Mouse (Mus musculus) erythroblast, embryonic 14.5 days (primary cell): ENCODE measurements around the gene Txlna. TPM values are rescaled to one million over a fixed set of nuclear protein-coding genes. Genes with fewer than 3 reads are reported as not detected.
A peak's percentile ranks its signal among the peaks of the same experiment; 100 is the strongest.

ENCODE experiments used
- H3K27me3 ChIP-seq: 2 replicates; pipeline ENCODE4 v1.6.1; 2012; ENCODE audit warnings: inconsistent platforms; ENCODE audit not compliant: control insufficient read depth
- H3K36me3 ChIP-seq: 2 replicates; pipeline ENCODE4 v1.6.1; 2012; ENCODE audit warnings: mild to moderate bottlenecking, inconsistent platforms; ENCODE audit not compliant: control insufficient read depth
- H3K4me1 ChIP-seq: 2 replicates; pipeline ENCODE4 v1.6.1; 2012; ENCODE audit warnings: inconsistent platforms; ENCODE audit not compliant: control insufficient read depth
- H3K4me3 ChIP-seq: replicated peaks from 2 replicates; pipeline ENCODE3; 2012; ENCODE audit warnings: moderate library complexity, mild to moderate bottlenecking, inconsistent platforms
- H3K9me3 ChIP-seq: 2 replicates; pipeline ENCODE4 v1.6.1; 2012; ENCODE audit warnings: low read length, inconsistent platforms, mixed read lengths; ENCODE audit not compliant: control insufficient read depth
- GATA1 ChIP-seq: IDR thresholded peaks from 2 replicates; pipeline ENCODE4 v1.6.1; 2012; ENCODE audit warnings: low read length, inconsistent platforms, mixed read lengths
- TAL1 ChIP-seq: IDR thresholded peaks from 3 replicates; pipeline ENCODE4 v1.6.1; 2012; ENCODE audit warnings: low read length, inconsistent platforms, mixed read lengths
- polyA plus RNA-seq: library from polyadenylated mRNA; stranded (reverse); fragments of >175 nt; gene quantifications from 2 replicates; pipeline ENCODE4 v1.2.3, GENCODE M21; 2012

The Txlna gene
- polyA plus RNA-seq, 1 experiment: 3.0 TPM

DNA sequence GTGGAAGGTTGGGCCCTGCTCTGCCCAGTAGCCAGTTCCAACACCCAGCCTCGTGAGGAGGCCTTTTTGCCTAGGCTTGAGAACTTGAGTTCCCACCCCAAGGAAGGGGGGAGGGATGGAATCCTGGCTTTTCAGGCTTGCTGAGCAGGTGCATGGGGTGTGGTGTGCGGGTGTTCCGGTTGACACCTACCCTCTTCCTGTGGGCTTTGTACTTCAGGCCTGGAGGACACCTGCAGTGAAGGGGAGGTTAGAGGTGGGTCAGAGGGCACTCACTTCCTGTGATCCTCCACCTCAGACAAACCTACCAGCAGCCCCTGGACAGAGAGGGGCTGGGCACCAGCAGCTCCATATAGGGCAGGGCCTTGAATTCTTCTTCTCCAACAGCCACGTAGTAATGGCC, 30.8 kb downstream of the Txlna start:
- Histone ChIP-seq H3K4me3 (no peak overlapping the region), H3K36me3 (peaks cover 74% of the 10 kb centered on the region), H3K9me3 (no peaks in the 10 kb centered on the region), H3K4me1 (peaks cover 21% of the 10 kb centered on the region), H3K27me3 (no peaks in the 10 kb centered on the region)
- no peak for TF ChIP-seq TAL1
- no peak for TF ChIP-seq GATA1

DNA sequence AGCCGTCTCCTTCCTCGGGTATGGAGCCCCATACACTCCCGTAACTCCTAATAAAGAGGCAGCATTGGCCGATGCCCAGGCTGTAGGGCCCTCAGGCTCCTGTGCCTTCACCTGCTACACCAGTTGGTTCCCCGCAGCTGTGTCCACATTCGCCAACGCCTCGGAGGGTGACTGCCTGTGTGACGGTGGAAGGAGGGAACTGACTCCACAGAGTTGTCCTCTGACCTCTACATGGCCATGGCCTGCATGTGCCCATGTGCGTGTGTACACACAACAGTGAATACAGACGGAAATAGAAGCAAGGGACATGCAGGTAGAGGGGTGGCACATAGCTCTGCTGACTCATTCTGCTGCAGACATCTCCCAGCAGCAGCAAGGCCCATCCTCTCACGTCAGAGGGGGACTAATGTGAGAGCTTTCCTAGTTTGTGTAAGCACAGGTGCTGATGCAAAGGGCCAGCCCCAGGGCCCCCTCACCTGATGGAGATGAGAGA, 31.7 kb downstream of the Txlna start:
- H3K27me3 ChIP-seq: no peaks in the 10 kb centered on the region
- no peak for TF ChIP-seq TAL1
- no peak for TF ChIP-seq GATA1
- peaks cover 80% of the 10 kb centered on the region for H3K36me3 ChIP-seq
- peaks cover 23% of the 10 kb centered on the region for H3K4me1 ChIP-seq
- no peak overlapping the region for H3K4me3 ChIP-seq
- no peaks in the 10 kb centered on the region for H3K9me3 ChIP-seq

DNA sequence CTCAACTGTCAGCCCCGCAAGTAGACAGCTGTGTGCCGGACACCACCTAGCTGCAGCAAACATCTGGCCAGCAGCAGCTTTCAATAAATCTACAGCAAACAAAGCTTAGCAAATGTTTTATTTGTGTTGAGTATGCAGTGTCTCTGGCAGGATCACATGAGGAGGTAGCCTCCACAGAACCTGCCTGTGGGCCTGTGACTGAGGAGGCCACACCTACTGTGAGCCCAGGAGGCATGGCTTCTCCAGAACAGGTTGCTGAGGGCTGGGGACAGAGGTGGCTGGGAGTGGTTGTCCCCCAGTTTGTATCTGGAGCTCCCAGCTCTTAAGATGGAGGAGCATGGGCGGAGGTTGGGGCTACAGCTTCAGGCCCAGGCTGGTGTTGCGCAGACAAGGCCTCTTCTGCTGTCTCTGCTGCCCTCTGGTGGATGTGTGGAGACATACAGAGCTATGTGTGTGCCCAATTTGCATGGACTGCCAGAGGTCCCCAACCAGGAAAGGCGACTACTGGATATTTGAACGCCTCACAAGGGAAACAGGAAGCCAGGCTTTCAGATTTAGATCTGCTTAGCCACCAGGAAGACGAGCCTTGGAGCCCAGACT, 32.3 kb downstream of the Txlna start:
- H3K4me1 ChIP-seq: peaks cover 26% of the 10 kb centered on the region
- no peaks in the 10 kb centered on the region for H3K9me3 ChIP-seq
- no peak for TF ChIP-seq GATA1
- no peak for TF ChIP-seq TAL1
- peaks cover 82% of the 10 kb centered on the region for H3K36me3 ChIP-seq
- no peaks in the 10 kb centered on the region for H3K27me3 ChIP-seq
- H3K4me3 ChIP-seq: no peak overlapping the region

DNA sequence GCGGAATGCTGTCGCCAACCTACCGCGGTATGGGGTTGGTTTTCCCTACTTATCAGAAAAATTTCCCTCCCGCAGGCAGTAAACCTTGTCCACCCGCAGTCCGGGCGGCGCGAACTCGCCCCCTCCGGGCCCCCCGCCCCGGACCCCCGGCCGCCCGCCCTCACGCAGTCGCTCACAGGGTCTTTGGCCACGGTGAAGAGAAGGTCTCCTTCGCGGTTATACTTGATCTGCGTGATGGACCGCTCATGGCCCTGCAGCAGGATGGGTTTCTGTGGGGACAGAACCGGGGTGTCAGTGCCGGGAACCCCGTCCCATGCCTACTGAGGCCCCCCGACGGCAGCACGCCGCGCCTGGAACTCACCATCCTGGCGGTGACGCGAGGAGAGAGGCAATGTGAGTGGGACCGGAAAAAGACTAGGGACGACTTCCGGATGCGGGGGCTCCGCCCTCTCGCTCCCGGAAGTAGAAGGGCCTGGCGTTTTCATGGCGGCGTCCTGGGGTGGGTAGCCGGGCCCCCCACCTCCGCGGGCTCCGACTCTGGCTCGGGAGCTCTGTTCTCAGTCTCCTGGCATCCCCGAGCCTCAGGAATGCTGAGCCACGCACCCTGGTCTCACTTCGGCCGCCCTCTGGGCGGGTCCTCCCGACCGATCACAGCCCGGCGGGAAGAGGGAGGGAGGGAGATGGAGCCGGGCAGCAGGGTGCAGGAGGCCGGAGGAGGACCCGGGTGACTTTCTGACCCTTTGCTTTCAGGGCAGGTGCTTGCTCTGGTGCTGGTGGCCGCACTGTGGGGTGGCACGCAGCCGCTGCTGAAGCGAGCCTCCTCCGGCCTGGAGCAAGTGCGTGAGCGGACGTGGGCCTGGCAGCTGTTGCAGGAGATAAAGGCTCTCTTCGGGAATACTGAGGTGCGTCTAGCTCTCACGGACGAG, 40.4 kb downstream of the Txlna start, which contains the start of the genes Eif3i and Tmem234:
Gene Eif3i, minus strand, starts transcription at position 416 of the 926 bp plus-strand sequence.
Gene Tmem234, plus strand, starts transcription at position 436 of the 926 bp plus-strand sequence.
- peak within 1 kb of the TSS; percentile 100 for H3K4me3 ChIP-seq
- H3K9me3 ChIP-seq: no peaks in the 10 kb centered on the region
- H3K4me1 ChIP-seq: peaks cover 44% of the 10 kb centered on the region
- peaks cover 75% of the 10 kb centered on the region for H3K36me3 ChIP-seq
- H3K27me3 ChIP-seq: no peaks in the 10 kb centered on the region
- TF ChIP-seq TAL1 (peak; percentile 76), GATA1 (peak; percentile 66)

DNA sequence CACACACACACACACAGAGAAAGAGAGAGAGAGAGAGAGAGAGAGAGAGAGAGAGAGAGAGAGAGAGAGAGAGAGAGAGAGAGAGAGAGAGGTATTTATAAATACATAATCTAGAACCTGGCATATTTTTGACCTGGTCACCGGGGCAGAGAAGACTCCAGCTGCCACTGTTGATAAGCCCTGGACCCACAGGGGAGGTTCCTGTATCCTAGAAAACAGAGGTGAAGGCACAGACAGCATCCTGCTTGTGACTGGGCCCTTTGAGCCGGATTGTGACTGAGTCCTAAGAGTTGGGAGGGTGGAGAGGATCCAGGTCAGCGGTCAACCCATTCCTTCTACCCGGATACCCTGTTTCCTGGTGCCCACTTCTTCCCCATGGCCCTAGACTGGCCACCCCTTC, 52.0 kb downstream of the Txlna start:
- TF ChIP-seq TAL1: peak; percentile 60
- peak; percentile 29; the same call in 1 of the 2 replicates for TF ChIP-seq GATA1
- no peaks in the 10 kb centered on the region for H3K27me3 ChIP-seq
- peaks cover 36% of the 10 kb centered on the region for H3K4me1 ChIP-seq
- H3K36me3 ChIP-seq: peaks cover 45% of the 10 kb centered on the region
- no peaks in the 10 kb centered on the region for H3K9me3 ChIP-seq
- peak overlapping the region; percentile 6 for H3K4me3 ChIP-seq

DNA sequence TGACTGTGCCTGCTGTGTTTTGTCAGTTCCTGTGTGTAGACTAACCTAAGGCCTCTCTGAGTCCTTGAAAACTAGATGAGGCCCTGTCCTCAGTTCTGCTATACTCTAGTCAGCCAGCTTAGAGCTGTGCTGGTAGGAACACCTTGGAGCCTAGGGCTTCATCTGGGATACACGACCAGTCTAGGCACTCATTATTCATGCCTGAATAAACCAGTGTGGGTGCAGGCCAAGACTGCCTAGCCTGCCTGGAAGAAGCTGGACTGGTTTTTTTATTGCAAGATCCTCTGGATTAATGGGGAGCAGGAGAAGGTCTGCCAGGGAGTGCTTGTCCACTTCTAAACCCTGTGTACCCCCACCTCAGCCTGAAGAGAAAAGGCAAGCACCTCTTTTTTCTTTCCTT, 53.9 kb downstream of the Txlna start:
- no peaks in the 10 kb centered on the region for H3K27me3 ChIP-seq
- H3K4me1 ChIP-seq: peaks cover 39% of the 10 kb centered on the region
- H3K9me3 ChIP-seq: no peaks in the 10 kb centered on the region

DNA sequence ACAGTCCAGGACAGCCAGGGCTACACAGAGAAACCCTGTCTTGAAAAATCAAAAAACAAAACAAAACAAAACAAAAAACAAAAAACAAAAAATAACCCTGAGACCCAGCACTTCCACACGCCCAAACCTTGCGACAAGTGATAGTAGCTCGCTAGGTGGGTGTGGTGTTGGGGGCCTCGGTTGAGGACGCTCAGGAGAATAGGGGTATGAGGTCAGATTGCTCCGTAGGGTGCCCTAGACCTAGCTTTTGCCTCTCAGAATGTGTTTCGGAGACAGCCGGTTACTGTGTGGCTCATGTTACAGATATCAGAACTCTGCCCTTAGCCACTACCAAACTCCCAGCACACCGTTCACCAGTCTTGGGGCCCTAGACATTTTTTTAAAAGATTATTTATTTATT, 55.1 kb downstream of the Txlna start:
- H3K9me3 ChIP-seq: no peaks in the 10 kb centered on the region
- H3K36me3 ChIP-seq: peaks cover 14% of the 10 kb centered on the region
- TF ChIP-seq GATA1: no peak
- no peaks in the 10 kb centered on the region for H3K27me3 ChIP-seq
- peak overlapping the region; percentile 63 for H3K4me3 ChIP-seq
- peaks cover 39% of the 10 kb centered on the region for H3K4me1 ChIP-seq

More for the DNA sequence above, 53.9 kb downstream of the Txlna start:
- Histone ChIP-seq H3K4me3 (no peak overlapping the region), H3K36me3 (peaks cover 26% of the 10 kb centered on the region)
- TF ChIP-seq GATA1 (no peak), TAL1 (no peak)

DNA sequence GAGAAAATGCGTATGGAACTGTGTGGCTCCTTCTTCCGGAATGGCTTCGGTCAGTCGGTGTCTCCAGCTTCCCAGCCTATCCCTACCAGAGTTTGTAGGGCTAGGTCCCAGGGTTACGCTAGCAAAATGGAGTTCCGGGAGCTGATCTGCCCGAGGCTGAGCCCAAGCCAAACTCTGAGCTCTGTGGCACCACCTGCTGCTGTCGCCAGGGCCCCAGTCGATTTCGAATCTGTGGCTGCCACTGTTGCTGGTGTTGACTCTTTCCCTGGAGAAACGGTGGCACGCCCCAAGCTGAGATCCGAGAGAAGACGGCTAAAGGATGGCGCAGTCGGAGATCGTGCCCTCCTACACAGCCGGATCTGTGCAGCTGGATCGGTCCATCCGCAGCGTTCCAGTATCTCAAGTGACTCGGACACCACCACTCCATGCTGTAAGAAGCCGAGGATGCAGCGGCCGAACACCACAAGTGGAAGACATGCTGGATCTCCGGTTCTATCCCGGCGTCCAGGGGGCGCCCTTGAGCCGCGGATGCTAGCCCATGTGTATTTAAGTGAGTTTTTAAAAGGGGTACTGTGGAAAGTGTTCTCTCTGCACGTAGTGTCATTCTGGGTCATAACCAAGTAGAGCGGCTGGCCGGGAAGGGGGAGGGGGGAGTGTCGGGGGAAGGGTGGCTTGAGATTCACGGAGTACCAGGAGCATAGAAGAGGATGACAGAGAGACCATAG, 55.8 kb downstream of the Txlna start:
- peak overlapping the region; percentile 63 for H3K4me3 ChIP-seq
- no peaks in the 10 kb centered on the region for H3K27me3 ChIP-seq
- peaks cover 37% of the 10 kb centered on the region for H3K4me1 ChIP-seq

More for the DNA sequence above, 55.8 kb downstream of the Txlna start:
- TF ChIP-seq GATA1 (no peak), TAL1 (no peak)
- peaks cover 7% of the 10 kb centered on the region for H3K36me3 ChIP-seq
- H3K9me3 ChIP-seq: no peaks in the 10 kb centered on the region
